Mouse (Mus musculus) urinary bladder, postnatal 14 days (tissue): ENCODE results near the gene Nbeal2.
"Not testable (repeated sequence)": the region's sequence is repeated elsewhere in the genome, so short reads cannot be mapped to it uniquely, and the experiment has no call there.

ENCODE experiments used
- DNase-seq: peaks from one replicate; pipeline ENCODE4 v3.0.0; 2021; ENCODE audit warnings: low spot score

Nbeal2 gene

DNA sequence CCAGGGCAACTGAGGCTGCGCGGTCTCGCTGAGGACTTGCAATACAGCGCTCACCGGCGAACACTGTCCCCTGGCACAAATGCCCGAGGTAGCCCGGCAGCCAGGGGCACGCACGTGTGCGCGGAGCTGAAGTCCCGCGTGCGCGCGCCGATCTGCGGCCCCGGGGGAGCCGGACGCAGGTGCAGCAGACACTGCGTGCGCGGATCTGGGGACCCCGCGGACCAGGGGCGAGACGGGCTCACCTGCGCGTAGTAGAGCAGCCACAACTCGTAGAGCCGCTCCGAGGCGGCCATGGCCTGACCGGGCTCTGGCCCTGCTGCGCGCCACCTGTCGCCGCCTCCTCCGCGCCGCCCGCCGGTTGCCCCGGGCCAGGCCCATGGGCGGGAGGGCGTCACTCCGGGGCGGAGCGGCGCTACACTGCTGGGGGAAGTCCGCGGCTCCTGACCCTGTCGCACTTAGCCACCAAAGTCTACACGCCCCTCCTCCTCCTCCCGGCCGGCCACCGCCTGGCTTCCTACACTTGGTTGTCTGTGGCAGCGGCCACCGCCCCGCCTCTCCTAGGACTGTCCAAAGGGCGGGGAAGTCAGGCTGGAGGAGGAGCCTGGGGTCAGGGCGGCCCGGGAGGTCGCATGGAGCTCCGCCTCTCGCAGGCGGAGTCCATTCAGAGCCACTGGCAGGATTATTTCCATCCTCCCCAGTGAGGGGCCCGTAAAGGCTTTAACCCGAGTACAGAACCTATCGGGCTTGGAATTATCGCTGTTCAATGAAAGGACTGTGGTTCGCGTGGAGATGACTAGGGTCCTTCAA is at the start of gene Nbeal2:
TSS of gene Nbeal2 (minus strand) at position 507 of the 807 bp plus-strand sequence.
- DNase-seq, result peak; percentile 95

DNA sequence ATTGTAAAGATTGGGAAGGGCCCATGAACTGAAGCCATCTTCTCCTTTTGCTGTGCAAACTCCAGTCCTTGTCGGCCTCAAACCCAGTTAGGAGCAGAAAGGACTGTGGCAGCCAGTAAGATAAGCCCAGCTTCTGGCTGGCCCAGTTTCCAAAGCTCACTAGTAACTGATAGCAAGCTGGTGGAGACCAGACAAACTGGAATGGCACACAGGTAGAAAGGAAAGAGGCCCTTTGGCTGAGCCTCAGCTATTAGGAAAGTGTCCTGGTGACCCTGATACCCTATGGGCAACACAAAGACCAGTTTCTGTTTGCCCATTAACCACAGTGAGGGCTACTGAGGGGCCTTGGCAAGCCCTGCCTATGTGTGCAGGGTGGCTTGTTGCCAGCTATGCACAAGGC is 48.9 kb upstream of the Nbeal2 start:
- DNase-seq, result peak; percentile 32

DNA sequence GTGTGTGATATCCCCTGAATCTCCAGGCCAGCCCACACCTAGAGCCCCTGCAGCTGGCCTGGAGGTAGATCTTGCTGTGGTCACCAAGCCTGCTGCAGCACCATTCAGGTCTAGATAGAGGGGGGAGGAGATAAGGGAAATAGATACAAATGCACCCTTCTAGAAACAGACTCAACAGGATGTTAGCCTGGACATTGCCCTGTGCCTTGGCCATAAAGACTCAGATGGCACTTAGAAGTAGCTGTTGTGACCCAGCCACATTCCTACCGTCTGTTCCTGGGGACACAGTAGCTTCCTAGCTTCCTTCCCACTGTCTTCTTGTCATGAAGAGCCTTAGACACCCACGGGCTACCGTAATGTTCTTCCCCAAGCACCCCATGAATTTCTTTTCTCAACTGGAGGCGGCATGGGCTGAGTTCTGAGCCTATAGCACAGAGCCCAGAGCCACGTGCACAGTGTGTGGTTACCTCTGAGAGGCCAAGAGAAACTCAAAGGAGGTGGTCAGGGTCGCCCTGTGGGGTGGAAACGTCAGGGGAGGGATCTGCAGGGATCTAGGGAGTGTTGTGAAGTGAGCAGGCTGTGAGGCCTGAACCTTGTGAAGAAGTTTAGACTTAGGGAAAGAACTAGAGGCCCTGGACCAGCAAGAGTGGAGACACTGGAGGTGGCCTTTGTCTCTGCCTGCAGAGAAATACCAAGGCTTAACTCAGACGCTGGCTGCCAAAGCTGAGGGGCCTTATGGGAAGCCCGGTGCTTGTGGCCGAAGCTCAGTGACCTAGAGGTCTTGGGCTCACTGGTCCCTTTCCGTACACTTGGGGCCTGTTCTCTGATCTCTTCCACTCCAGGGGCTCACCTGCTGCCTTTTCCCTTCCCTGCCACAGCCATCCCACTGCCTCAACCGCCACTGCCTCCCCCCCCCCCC is 47.4 kb upstream of the Nbeal2 start:
- DNase-seq, result no peak

GRCm38 (mm10) chr9:110699574-110699973 is 45.6 kb upstream of the Nbeal2 start:
- DNase-seq, result no peak

DNA sequence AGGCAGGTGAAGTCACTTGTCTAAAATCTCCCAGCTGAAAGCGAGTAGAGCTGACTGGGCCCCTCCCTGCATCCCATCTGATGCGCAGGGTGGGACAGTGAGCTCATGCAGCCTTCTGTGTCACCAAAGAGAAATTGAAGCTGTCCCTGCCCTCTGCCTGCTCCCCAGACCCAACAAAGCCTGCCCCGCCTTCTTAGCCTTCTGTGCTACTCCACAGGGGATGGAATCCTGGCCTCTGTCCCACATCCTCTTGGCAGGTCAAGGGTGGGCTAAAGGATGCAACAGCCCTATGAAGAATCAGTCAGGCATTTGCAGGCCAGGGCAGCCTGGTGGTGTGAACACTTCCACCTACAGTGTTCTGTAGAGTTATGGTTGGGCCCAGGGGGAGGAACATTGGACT is 43.5 kb upstream of the Nbeal2 start:
- DNase-seq, result no peak

- DNase-seq, result no peak
These were observed 42.5 kb upstream of the Nbeal2 start for GRCm38 (mm10) chr9:110696427-110696826.

GRCm38 (mm10) chr9:110695165-110695755 is 41.3 kb upstream of the Nbeal2 start:
- no peak for DNase-seq

DNA sequence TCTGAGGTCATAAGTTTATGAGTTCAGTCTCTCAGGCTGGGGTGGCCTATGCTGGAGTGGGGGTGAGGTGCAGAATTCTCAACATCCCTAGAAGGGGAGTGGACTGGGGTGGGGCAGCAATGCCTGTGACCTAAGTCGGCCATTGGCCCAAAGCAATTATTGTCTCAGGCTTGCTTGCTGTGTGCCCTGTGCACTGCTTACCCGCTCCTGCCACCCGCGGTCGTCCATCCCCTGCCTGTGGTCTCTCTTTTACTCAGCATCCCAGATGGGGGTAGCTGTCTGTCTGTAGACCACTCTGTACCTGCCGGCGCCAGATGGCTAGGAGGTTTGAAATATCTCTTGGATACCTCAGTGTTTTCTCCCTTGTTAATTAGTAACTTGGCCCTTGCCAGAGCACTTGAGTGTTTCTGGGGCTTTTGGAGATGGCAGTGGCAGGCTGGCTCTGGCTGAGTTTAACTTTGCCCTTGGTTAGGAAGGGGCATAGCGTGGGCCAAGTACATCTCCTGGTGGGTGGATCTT is 35.4 kb upstream of the Nbeal2 start:
- DNase-seq, result peak; percentile 58

DNA sequence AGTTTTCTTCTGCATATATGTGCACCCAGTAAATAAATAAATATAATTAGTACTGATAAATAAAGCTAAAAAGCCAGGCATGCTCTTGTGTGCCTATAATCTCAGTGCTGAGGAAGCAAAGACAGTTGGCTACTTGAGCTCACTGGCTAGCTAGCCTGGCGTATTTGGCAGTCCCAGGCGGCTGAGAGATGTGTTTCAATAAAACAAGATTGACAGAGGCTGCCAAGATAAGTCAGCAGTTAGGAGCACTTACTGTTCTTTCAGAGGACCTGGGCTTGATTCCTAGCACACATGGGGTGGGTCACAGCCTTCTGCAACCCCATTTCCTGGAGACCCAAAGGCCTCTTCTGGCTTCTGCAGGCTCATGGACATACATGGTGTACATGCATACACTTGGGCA is 33.9 kb upstream of the Nbeal2 start:
- DNase-seq, result no peak

DNA sequence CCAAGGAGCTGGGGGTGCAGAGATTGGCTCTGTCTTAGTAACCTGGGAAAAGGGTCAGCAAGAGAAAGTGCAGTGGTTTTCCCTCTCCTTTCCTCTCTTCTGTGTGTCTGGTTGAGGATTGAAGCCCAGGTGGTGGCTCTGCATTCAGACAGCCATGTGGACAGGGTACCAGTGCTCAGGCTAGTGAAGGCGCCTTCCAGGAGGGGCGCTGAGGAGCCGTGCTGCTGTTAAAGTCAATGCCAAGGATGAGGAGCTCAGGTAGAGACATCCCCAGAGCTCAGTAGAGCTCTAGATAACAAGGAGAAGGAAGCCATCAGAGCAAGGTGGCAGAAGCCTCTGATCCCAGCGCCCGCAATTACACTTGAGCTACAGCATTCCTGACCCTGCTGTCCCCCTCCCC is 33.1 kb upstream of the Nbeal2 start:
- no peak for DNase-seq

GRCm38 (mm10) chr9:110686472-110686871 is 32.5 kb upstream of the Nbeal2 start:
- peak; percentile 56 for DNase-seq

- peak; percentile 71 for DNase-seq
These were observed 31.6 kb upstream of the Nbeal2 start for GRCm38 (mm10) chr9:110685591-110685990.

DNA sequence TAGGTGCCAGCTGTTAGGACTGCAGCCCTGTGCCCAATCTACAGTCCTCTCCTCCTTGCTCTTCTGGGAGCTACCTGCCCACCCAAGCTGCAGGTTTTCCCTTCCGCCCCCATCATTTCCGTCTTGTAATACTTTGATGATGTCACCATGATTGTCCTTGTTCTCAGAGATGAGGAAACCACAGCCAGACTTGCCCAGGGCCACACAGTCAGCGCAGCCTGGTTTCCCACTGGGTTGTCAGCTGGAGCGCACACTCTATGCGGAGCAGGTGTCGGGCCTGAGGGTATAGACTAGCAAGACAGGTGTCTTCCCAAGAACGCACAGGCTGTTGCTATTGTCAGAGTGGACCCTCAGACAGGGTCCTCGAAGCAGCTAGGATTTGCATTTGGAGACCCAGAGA is 31.2 kb upstream of the Nbeal2 start:
- DNase-seq, result no peak

GRCm38 (mm10) chr9:110684100-110684831 is 30.3 kb upstream of the Nbeal2 start:
- peak; percentile 94 for DNase-seq

- peak; percentile 73 for DNase-seq
These were observed 29.7 kb upstream of the Nbeal2 start for GRCm38 (mm10) chr9:110683574-110684099.

- DNase-seq, result not testable (repeated sequence)
These were observed 28.7 kb upstream of the Nbeal2 start for GRCm38 (mm10) chr9:110682697-110683096.

DNA sequence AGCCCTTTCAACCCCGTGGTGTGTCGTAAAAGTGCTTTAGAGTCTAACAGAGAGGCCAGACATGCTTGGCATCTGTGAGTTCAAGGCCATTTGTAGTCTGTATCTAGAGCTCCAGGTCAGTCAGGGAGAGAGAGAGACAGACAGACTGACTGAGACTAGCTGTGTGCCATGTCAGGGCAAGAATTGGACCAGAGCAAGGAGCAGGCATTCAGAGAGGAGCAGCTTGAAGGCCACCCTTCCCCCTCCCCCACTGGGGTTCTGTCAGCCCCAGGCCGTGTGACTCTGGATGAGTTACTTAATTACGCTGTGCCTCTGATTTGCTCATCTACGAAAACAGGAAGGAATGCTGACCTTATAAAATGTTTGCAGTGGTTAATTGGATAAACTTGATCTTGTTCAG is 28.3 kb upstream of the Nbeal2 start:
- DNase-seq, result no peak

GRCm38 (mm10) chr9:110681817-110682216 is 27.9 kb upstream of the Nbeal2 start:
- DNase-seq, result no peak

DNA sequence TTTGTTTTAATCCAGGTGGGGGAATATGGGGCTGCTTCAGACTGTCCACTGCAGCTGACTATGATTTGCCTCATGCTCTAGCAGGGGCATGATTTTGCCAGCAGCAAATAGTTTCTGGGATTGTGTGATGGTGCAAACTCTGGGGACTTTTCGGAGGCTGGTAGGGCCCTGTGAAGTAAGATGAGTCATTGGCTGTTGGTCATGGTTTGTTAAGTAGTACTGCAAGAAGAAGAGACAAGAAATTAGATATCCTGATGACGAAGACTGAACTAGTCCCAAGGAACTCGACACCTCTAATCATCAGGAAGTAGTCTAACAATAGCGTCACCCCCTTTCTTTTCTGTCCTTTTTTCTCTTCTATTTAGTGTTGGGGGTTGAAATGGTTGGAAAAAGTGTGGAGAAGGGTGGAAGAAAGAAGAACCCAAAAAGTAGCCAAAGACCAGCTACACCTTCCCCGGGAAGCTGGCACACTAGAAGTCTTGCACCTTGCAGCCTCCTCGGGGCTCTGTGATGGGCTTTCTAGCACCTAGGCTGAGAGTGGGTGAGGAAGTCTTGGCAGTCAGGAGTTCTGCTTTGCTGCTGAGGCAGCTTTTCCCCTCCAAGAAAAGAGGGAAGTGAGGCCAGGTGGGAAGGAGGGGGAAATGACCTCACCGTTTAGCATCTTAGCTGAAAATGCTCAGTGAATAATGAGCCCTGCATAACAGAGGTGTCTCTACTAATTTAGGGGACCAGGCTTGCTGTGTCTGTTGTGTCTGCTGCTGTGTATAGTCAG is 27.0 kb upstream of the Nbeal2 start:
- DNase-seq, result no peak

- DNase-seq, result no peak
These were observed 24.9 kb upstream of the Nbeal2 start for GRCm38 (mm10) chr9:110678886-110679285.

DNA sequence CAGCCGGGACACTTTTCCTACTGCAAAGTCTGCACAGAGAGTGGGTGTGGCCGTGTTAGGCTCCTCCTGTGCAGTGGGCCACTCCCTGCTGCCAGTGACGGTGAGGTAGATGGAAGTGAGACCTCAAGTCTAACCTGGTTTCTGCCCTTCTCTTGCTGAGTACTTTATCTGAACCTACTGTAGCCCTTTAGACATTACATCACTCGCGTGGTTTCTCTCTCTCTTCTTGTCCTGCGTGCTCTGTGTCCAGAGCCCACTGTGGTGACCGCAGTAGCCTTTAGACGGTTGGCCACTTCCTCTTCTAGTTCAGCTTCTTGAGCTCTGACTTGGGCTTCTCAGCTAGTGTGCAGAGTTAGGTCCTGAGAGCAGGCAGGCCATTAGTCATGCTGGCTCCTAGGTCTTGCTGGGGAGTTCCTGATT is 22.5 kb upstream of the Nbeal2 start:
- no peak for DNase-seq
